Mouse (Mus musculus) hindbrain, postnatal 0 days (tissue): ENCODE measurements at regions not wholly inside any gene's neighbourhood (a gene's known extent, or its start where the extent isn't known, plus 50 kb on each side); places are given as distances from the start of the nearest gene placed in this dataset.

Experiments used
- ATAC-seq: fragments of 200-750 bp; cut with Nextera tagmentation; 2 replicates; pipeline ENCODE4 v1.8.0; 2017; ENCODE audit warnings: mild to moderate bottlenecking, moderate TSS enrichment, moderate library complexity
- DNase-seq: peaks from one replicate; pipeline ENCODE4 v3.0.0-alpha.2; 2015; ENCODE audit warnings: low spot score
- H3K27ac ChIP-seq: fragments of 300-500 bp; sonication (generic); 2 replicates; pipeline ENCODE4 v1.5.1; 2014; ENCODE audit warnings: mild to moderate bottlenecking
- H3K27me3 ChIP-seq: fragments of 300-500 bp; sonication (generic); 2 replicates; pipeline ENCODE4 v1.6.1; 2014; ENCODE audit warnings: low read length, mixed read lengths; ENCODE audit not compliant: insufficient read depth
- H3K36me3 ChIP-seq: fragments of 300-500 bp; sonication (generic); 2 replicates; pipeline ENCODE4 v1.6.1; 2014; ENCODE audit warnings: low read length, mixed read lengths; ENCODE audit not compliant: insufficient read depth
- H3K4me1 ChIP-seq: fragments of 300-500 bp; sonication (generic); 2 replicates; pipeline ENCODE4 v1.6.1; 2014; ENCODE audit warnings: antibody characterized with exemption, low read length, mixed read lengths; ENCODE audit not compliant: insufficient read depth
- H3K4me2 ChIP-seq: fragments of 300-500 bp; sonication (generic); 2 replicates; pipeline ENCODE4 v1.6.1; 2014; ENCODE audit warnings: low read depth, mild to moderate bottlenecking, low read length, moderate library complexity, mixed read lengths
- H3K4me3 ChIP-seq: fragments of 300-500 bp; sonication (generic); 2 replicates; pipeline ENCODE4 v1.5.1; 2014; ENCODE audit warnings: low read length
- H3K9ac ChIP-seq: fragments of 300-500 bp; sonication (generic); replicated peaks from 2 replicates; pipeline ENCODE4 v1.6.1; 2014; ENCODE audit warnings: mild to moderate bottlenecking, low read length, moderate library complexity, mixed read lengths
- H3K9me3 ChIP-seq: fragments of 300-500 bp; sonication (generic); 2 replicates; pipeline ENCODE4 v1.6.1; 2016; ENCODE audit warnings: low read length, mixed read lengths
- CTCF ChIP-seq: IDR thresholded peaks from 2 replicates; pipeline ENCODE4 v1.5.1; 2016; ENCODE audit warnings: antibody characterized with exemption, control low read depth, low read depth
- WGBS: fragments of 180-500 bp; shearing (Covaris S2); extraction: QIAGEN DNeasy Blood & Tissue Kit; methylation state at CpG from one replicate; pipeline ENCODE4 v1.1.7; 2014; 5-methylcytosine and 5-hydroxymethylcytosine counted together

DNA sequence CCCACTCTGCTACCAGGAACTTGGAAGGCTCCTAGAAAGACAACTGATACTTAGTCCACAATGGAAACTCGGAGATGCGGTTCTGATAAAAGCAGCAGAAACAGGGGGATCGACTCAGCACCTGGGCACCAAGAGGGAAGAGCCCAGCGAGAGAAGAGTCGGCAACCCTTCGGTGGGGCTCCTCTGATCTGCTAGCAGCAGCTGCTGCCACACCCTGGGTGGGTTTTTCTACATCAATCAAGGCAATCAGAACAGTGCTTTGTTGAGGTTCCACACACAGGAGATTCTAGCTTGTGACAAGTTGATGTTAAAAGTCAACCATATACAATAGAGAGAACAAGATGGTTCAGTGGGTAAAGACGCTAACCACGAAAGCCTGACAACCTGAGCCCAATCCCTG is 102.4 kb upstream of the Npas2 start:
- Histone ChIP-seq H3K9ac (no peak overlapping the region), H3K27me3 (no peaks in the 10 kb centered on the region), H3K27ac (no peak overlapping the region), H3K4me2 (no peak overlapping the region), H3K4me1 (0 out of 2 replicates have a peak, but pooled peaks cover 6% of the 10 kb centered on the region), H3K4me3 (no peak overlapping the region), H3K36me3 (no peaks in the 10 kb centered on the region), H3K9me3 (no peaks in the 10 kb centered on the region)
- no peak for TF ChIP-seq CTCF
- DNase-seq (no peak), ATAC-seq (no peak)
- 92% methylated on average over 8 of the region's 8 CpGs for WGBS

GRCm38 (mm10) chr1:39091638-39092037 is 101.9 kb upstream of the Npas2 start:
- no peak for ATAC-seq
- no peak for TF ChIP-seq CTCF
- 0 out of 2 replicates have a peak, but pooled peaks cover 4% of the 10 kb centered on the region for H3K4me1 ChIP-seq
- no peak overlapping the region for H3K4me2 ChIP-seq
- DNase-seq = no peak
- no peak overlapping the region for H3K9ac ChIP-seq
- 89% methylated on average over 3 of the region's 3 CpGs for WGBS
- H3K27ac ChIP-seq = no peak overlapping the region
- no peaks in the 10 kb centered on the region for H3K36me3 ChIP-seq
- no peaks in the 10 kb centered on the region for H3K9me3 ChIP-seq
- H3K4me3 ChIP-seq = no peak overlapping the region
- no peaks in the 10 kb centered on the region for H3K27me3 ChIP-seq

- no peak overlapping the region for H3K4me2 ChIP-seq
- TF ChIP-seq CTCF = no peak
- no peak overlapping the region for H3K27ac ChIP-seq
- DNase-seq = no peak
- H3K9me3 ChIP-seq = no peaks in the 10 kb centered on the region
- no peak overlapping the region for H3K9ac ChIP-seq
- H3K36me3 ChIP-seq = no peaks in the 10 kb centered on the region
- H3K4me1 ChIP-seq = no peaks in the 10 kb centered on the region
- 78% methylated on average over 4 of the region's 4 CpGs for WGBS
- no peaks in the 10 kb centered on the region for H3K27me3 ChIP-seq
- no peak for ATAC-seq
- no peak overlapping the region for H3K4me3 ChIP-seq
These were observed 100.2 kb upstream of the Npas2 start for GRCm38 (mm10) chr1:39093291-39093690.

- Histone ChIP-seq H3K36me3 (no peaks in the 10 kb centered on the region), H3K9ac (no peak overlapping the region), H3K4me1 (no peaks in the 10 kb centered on the region), H3K4me2 (no peak overlapping the region), H3K4me3 (no peak overlapping the region), H3K27me3 (no peaks in the 10 kb centered on the region), H3K27ac (no peak overlapping the region), H3K9me3 (no peaks in the 10 kb centered on the region)
- ATAC-seq (no peak), DNase-seq (no peak)
- WGBS = 97% methylated on average over 8 of the region's 8 CpGs
- TF ChIP-seq CTCF = no peak
These were observed 99.5 kb upstream of the Npas2 start for GRCm38 (mm10) chr1:39094001-39094400.

DNA sequence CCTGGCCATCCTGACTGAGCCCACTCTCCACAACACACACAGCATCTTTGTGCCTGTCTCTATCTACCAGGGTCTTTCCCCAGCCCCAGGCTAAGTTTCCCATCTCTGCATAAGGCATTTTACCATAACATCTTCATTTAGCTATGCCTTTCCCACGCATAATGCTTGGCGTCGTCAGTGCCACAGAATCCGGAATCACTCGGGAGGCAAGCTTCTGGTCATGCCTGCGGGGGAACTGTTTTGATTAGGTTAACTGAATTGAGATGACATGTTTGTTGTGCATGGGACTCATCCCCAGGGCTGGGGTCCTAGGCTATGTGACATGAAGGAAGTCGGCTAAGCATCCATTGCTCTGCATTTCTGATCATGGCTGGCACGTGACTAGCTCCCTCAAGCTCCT is 97.6 kb upstream of the Npas2 start:
- H3K4me1 ChIP-seq = no peaks in the 10 kb centered on the region
- TF ChIP-seq CTCF = no peak
- H3K4me2 ChIP-seq = no peak overlapping the region
- no peaks in the 10 kb centered on the region for H3K27me3 ChIP-seq
- H3K9ac ChIP-seq = no peak overlapping the region
- H3K4me3 ChIP-seq = no peak overlapping the region
- no peak for ATAC-seq
- no peaks in the 10 kb centered on the region for H3K36me3 ChIP-seq
- H3K27ac ChIP-seq = no peak overlapping the region
- DNase-seq = no peak
- WGBS = 81% methylated on average over 8 of the region's 8 CpGs
- no peaks in the 10 kb centered on the region for H3K9me3 ChIP-seq

DNA sequence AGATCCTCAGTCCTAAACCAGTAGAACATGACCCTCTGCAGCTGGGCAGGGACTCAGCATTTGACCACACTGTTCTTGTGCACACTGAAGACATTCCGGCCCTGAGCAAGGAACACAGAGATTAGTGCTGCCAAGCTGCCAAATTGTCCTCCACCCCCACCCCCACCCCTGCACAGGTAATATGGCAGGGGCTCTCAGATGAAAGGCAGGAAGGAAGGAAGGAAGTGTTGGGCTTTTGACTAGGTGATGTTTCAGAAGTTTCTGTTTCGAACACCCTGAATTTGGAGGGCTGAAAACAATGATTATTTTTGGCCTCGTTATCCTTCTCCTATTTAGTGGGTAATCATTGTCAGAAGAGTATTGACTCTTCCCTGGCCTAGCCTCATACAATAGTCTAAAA is 96.8 kb upstream of the Npas2 start:
- no peak for DNase-seq
- TF ChIP-seq CTCF = no peak
- H3K4me2 ChIP-seq = no peak overlapping the region
- WGBS = 88% methylated on average over 3 of the region's 3 CpGs
- H3K4me1 ChIP-seq = no peaks in the 10 kb centered on the region
- H3K27me3 ChIP-seq = no peaks in the 10 kb centered on the region
- H3K27ac ChIP-seq = no peak overlapping the region
- H3K9ac ChIP-seq = no peak overlapping the region
- H3K9me3 ChIP-seq = no peaks in the 10 kb centered on the region
- H3K4me3 ChIP-seq = no peak overlapping the region
- H3K36me3 ChIP-seq = no peaks in the 10 kb centered on the region
- ATAC-seq = no peak

DNA sequence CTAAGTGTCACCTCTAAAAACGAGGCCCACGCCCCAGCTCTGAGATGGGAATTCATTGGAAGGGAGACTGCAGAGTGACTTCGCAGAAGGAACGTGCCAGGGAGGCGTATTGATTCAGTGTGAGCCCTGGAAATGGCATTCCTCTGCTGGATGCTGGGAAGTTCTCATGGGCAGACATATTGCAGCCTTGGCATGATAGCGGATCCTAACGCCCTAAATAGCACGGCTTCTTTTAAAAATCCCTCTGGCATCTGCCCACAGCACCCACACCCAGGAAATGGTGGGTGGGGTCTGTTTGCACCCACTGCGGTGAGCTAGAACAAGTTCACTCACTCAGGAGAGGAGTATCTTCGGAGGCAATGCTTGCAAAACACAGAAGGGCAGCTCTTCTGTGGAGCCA is 96.0 kb upstream of the Npas2 start:
- Histone ChIP-seq H3K4me2 (no peak overlapping the region), H3K27me3 (no peaks in the 10 kb centered on the region), H3K27ac (no peak overlapping the region), H3K4me3 (no peak overlapping the region), H3K9ac (no peak overlapping the region), H3K36me3 (no peaks in the 10 kb centered on the region), H3K9me3 (no peaks in the 10 kb centered on the region), H3K4me1 (no peaks in the 10 kb centered on the region)
- no peak for TF ChIP-seq CTCF
- DNase-seq (no peak), ATAC-seq (no peak)
- 89% methylated on average over 10 of the region's 10 CpGs for WGBS
